Mouse (Mus musculus) liver, adult 2 months (tissue): Measurements from ENCODE around the gene Slit1.

Source experiments
- CTCF ChIP-seq: fragments of 200-500 bp; IDR thresholded peaks from 2 replicates; pipeline ENCODE4 v1.5.1; 2011; ENCODE audit warnings: low read depth, low read length, control low read depth
- POLR2A ChIP-seq: fragments of 200-500 bp; IDR thresholded peaks from 2 replicates; pipeline ENCODE4 v1.6.1; 2011; ENCODE audit warnings: low read length, control low read depth; ENCODE audit not compliant: insufficient read depth; ENCODE audit errors: extremely low read depth

- TF ChIP-seq CTCF (no peak), POLR2A (no peak)
These were observed 29.0 kb downstream of the Slit1 start for GRCm38 (mm10) chr19:41714431-41714917.
